Mouse (Mus musculus): ENCODE data around the gene Ksr1.

Ksr1 gene

GRCm38 (mm10) chr11:79145283-79146265 lies 633 bp downstream of the Ksr1 start:
- peak; percentile 54 for DNase-seq (ENCODE audit: low read depth)

GRCm38 (mm10) chr11:79144741-79145140 lies 1.5 kb downstream of the Ksr1 start:
- no peak for DNase-seq (ENCODE audit: low read depth)

DNA sequence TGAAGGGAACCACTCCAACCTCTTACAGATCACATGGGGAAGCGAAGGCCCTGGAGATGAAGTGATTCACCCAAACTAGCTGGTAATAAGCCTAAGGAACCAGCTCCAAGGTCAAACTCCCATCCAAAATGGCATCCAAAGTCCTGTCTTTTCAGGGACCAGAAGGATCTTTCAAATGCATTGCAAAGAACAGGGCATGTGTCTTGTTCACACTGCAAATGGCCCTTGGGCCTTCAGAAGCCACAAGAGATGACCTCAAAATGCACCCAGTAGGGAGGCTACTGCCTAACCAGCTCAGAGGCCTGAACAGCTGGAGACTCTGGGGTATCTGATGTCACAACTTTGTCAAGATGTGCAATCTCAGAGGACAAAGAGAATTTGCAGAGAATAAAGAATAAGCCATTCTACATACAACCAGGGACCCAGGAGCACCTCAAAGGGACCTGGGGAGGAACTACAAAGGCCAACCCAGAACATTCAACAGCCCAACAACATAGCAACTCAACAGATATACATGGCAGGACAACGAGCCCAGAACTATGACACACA lies 2.1 kb downstream of the Ksr1 start:
- peak; percentile 15 for DNase-seq (ENCODE audit: low read depth)

DNA sequence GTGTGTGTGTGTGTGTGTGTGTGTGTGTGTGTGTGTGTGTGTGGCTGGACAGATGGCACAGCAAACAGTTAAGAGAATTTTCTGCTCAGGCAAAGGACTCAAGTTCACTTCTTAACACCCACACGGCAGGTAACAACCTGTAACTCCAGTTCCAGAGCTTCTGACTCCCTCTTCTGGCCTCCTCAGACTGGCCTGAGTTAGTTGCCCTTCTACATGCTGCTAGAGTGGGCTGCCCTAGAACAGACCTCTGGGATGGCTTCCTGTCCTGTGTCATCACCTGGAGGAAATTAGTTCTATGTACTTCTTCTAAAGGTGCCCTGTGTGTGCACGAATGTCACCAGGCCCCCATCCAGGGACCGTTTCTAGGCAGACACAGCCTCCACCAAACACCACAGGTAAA lies 2.9 kb downstream of the Ksr1 start:
- DNase-seq (ENCODE audit: low read depth): peak; percentile 31

GRCm38 (mm10) chr11:79142381-79142780 lies 3.8 kb downstream of the Ksr1 start:
- DNase-seq (ENCODE audit: low read depth): peak; percentile 19

DNA sequence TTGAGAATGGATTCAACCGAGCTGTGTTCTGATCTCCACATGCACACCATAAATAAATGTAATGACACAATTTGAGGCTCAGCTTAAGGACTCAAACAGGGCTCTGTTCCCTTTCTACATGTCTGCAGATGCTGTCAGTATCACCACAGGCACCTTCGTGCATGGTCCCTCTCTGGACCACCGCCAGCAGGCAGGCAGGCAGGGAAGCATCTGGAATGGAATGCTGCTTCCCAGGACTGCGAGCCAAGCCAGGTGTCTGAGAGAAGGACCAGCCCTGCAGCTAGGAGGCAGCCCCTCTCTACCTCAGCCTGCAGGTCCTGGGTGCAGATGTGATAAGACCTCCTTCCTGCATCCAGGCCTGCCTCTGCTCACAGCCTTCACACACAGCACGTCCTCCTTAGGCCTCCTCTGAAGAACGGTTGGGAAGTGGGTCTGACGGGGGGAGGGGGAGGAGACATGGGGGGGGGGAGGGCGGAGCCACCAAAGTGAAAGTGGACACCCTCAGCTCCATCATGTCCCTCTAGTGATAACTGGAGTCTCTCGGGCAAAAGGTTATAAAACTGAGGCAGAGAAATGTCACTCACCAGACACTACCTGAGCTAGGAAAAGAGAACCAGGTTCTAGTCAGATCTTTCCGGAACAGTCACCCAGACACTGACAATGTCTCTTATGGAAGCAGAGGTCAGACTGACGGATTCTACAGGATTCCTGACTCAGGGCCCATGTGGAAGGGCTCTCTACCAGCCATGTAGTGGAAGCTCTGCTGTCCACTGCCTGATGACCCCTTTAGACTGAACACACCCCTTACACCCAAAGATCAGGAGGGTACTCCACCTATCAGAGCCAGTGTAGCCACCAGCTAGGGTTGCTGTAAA lies 4.7 kb downstream of the Ksr1 start:
- DNase-seq (ENCODE audit: low read depth): peak; percentile 15

DNA sequence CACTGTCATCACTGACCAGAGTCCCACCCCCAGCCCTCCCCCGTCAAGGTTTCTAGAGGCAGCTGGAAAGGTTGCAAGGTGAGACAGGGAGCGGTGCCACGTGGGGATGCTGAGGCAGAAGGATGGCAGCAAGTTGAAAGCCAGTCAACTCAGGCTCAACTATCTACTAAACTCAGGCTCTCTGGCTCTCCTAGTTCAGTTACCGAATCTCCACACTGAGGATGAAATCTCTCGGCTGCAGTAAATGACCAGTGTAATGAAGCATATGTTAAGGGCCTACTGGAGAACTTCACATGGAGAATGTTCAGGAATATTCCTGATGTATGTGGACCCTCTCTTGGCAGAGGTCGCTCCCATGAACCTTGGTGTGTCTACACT lies 5.7 kb downstream of the Ksr1 start:
- DNase-seq (ENCODE audit: low read depth): no peak

GRCm38 (mm10) chr11:79139878-79140510 lies 6.2 kb downstream of the Ksr1 start:
- no peak for DNase-seq (ENCODE audit: low read depth)

DNA sequence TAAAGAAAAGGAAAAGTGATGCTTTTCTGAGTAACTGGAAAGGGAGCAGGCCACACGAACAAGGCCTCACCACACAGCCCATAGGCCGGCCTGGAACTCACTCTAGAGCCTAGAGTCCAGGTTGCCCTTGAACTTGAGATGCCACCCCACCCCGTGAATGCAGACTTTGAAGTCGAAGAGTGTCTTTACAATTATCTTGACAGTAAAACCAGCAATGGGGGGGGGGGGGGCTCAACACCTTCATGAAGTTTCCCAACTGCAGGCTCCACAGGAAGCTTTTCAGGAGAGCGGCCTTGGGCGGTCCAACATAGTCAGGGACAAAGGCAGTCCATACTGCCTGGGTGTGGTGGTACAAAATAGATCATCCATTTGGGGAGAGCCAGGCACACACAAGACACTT lies 7.6 kb downstream of the Ksr1 start:
- DNase-seq (ENCODE audit: low read depth): no peak

GRCm38 (mm10) chr11:79137245-79137644 lies 9.0 kb downstream of the Ksr1 start:
- no peak for DNase-seq (ENCODE audit: low read depth)

GRCm38 (mm10) chr11:79135685-79136360 lies 10.4 kb downstream of the Ksr1 start:
- DNase-seq (ENCODE audit: low read depth): peak; percentile 43

GRCm38 (mm10) chr11:79135105-79135503 lies 11.1 kb downstream of the Ksr1 start:
- peak; percentile 34 for DNase-seq (ENCODE audit: low read depth)

GRCm38 (mm10) chr11:79134416-79135104 lies 11.6 kb downstream of the Ksr1 start:
- DNase-seq (ENCODE audit: low read depth): peak; percentile 43

- DNase-seq (ENCODE audit: low read depth): no peak
Measured at GRCm38 (mm10) chr11:79133961-79134360, 12.2 kb downstream of the Ksr1 start.

DNA sequence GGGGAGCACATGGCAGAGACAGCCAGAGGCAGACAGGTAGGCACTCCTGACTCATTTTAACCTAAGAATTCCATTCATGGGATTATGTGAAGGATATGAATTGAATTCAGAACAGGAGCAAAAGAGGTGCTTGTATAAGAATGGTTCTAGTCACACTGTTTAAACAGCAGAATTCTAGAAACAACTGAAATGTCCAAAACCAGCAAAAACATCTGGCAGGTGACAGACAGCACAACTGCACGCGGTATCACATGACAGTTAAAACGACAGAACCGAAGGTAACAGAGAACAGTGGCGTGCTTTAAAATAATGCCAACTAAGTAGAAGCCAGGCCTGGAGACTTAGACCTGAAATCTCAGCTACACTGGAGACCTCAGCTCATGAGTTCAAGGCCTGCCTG lies 13.2 kb downstream of the Ksr1 start:
- DNase-seq (ENCODE audit: low read depth): peak; percentile 18

GRCm38 (mm10) chr11:79131949-79132411 lies 14.2 kb downstream of the Ksr1 start:
- DNase-seq (ENCODE audit: low read depth): peak; percentile 62

- DNase-seq (ENCODE audit: low read depth): peak; percentile 68
Measured at GRCm38 (mm10) chr11:79129388-79130356, 16.5 kb downstream of the Ksr1 start.

DNA sequence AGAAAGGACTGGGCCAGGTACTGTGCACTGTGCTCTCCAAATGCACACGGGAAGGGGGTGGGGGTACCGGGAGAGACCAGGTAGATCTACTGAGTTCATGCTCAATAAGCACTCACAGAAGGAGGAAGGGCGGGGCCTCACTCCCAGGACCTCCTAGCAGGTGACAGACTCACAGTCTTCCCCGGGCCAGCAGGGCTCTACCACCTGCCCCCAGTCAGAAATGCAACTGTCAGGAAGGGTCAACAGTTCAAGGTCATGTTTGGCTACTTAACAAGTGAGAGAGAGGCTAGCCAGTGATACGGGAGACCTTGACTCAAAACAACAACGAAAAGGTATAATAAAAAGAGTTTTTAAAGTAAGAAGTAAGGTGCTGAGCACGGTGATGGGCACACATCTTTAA lies 18.0 kb downstream of the Ksr1 start:
- DNase-seq (ENCODE audit: low read depth): peak; percentile 18

DNA sequence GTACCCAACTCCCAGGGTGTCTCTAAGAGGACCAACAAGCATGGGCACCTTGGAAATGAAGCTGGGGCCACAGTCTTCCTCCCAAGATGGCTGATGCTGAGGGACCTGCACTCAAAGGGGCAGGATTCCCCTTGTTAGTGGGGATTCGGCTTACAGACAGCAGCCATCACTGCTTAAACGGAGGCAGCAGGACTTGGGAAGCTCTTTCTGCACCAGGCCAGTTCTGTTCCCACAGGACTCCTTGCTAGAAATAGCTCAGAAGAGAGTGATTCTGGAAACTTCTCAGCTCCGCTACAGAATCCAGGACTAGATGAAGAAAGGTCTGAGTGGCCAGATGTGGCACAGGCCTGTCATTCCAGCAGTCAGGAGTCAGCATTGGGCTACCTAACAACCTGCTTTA lies 19.2 kb downstream of the Ksr1 start:
- no peak for DNase-seq (ENCODE audit: low read depth)

Data from naive thymus-derived CD4-positive, alpha-beta T cell, adult 2 months (primary cell).